Mouse (Mus musculus): ENCODE measurements at regions not wholly inside any gene's neighbourhood (a gene's known extent, or its start where the extent isn't known, plus 50 kb on each side); places are given as distances from the start of the nearest gene placed in this dataset.

GRCm38 (mm10) chr9:61476351-61476750, 104.2 kb downstream of the Tle3 start:
- no peaks in the 10 kb centered on the region for H3K27me3 ChIP-seq (ENCODE audit: control insufficient read depth, insufficient read depth, low read length, poor library complexity, severe bottlenecking)
- no peaks in the 10 kb centered on the region for H3K36me3 ChIP-seq (ENCODE audit: control insufficient read depth, insufficient read depth, low read length, poor library complexity, severe bottlenecking)
- H3K27ac ChIP-seq (ENCODE audit: insufficient read depth, low read length): no peak overlapping the region
- TF ChIP-seq CTCF (IDR thresholded peaks at IDR 0.05; ENCODE audit: low read depth, low read length): no peak
- no peak for TF ChIP-seq POLR2A (IDR thresholded peaks at IDR 0.05; ENCODE audit: insufficient read depth, low read length)
- no peak for TF ChIP-seq EP300 (IDR thresholded peaks at IDR 0.05; ENCODE audit: insufficient read depth, low read depth, low read length)
- no peak overlapping the region for H3K4me3 ChIP-seq (ENCODE audit: low read depth, low read length)
- peaks cover 9% of the 10 kb centered on the region for H3K4me1 ChIP-seq (ENCODE audit: control insufficient read depth, insufficient read depth, low read length)
- H3K9me3 ChIP-seq (replicated peaks; ENCODE audit: control insufficient read depth, insufficient read depth, low read length, poor library complexity, severe bottlenecking): no peaks in the 10 kb centered on the region
- no peak overlapping the region for H3K9ac ChIP-seq (ENCODE audit: low read depth, poor library complexity, severe bottlenecking)

GRCm38 (mm10) chr9:61470815-61471505, 98.8 kb downstream of the Tle3 start:
- Histone ChIP-seq H3K4me3 (ENCODE audit: low read depth, low read length) (no peak overlapping the region), H3K4me1 (ENCODE audit: control insufficient read depth, insufficient read depth, low read length) (peaks cover 13% of the 10 kb centered on the region), H3K9me3 (replicated peaks; ENCODE audit: control insufficient read depth, insufficient read depth, low read length, poor library complexity, severe bottlenecking) (no peaks in the 10 kb centered on the region), H3K27ac (ENCODE audit: insufficient read depth, low read length) (peak overlapping the region; percentile 83), H3K36me3 (ENCODE audit: control insufficient read depth, insufficient read depth, low read length, poor library complexity, severe bottlenecking) (no peaks in the 10 kb centered on the region), H3K27me3 (ENCODE audit: control insufficient read depth, insufficient read depth, low read length, poor library complexity, severe bottlenecking) (no peaks in the 10 kb centered on the region), H3K9ac (ENCODE audit: low read depth, poor library complexity, severe bottlenecking) (no peak overlapping the region)
- peak; percentile 87 for TF ChIP-seq EP300 (IDR thresholded peaks at IDR 0.05; ENCODE audit: insufficient read depth, low read depth, low read length)
- no peak for TF ChIP-seq POLR2A (IDR thresholded peaks at IDR 0.05; ENCODE audit: insufficient read depth, low read length)
- no peak for TF ChIP-seq CTCF (IDR thresholded peaks at IDR 0.05; ENCODE audit: low read depth, low read length)

GRCm38 (mm10) chr9:61468897-61469509, 96.8 kb downstream of the Tle3 start:
- H3K27me3 ChIP-seq (ENCODE audit: control insufficient read depth, insufficient read depth, low read length, poor library complexity, severe bottlenecking): no peaks in the 10 kb centered on the region
- TF ChIP-seq CTCF (IDR thresholded peaks at IDR 0.05; ENCODE audit: low read depth, low read length) (no peak), EP300 (IDR thresholded peaks at IDR 0.05; ENCODE audit: insufficient read depth, low read depth, low read length) (no peak), POLR2A (IDR thresholded peaks at IDR 0.05; ENCODE audit: insufficient read depth, low read length) (no peak)
- no peaks in the 10 kb centered on the region for H3K36me3 ChIP-seq (ENCODE audit: control insufficient read depth, insufficient read depth, low read length, poor library complexity, severe bottlenecking)
- no peak overlapping the region for H3K9ac ChIP-seq (ENCODE audit: low read depth, poor library complexity, severe bottlenecking)
- peaks cover 12% of the 10 kb centered on the region for H3K4me1 ChIP-seq (ENCODE audit: control insufficient read depth, insufficient read depth, low read length)
- H3K9me3 ChIP-seq (replicated peaks; ENCODE audit: control insufficient read depth, insufficient read depth, low read length, poor library complexity, severe bottlenecking): peaks cover 6% of the 10 kb centered on the region; the same call in 1 of the 2 replicates
- H3K4me3 ChIP-seq (ENCODE audit: low read depth, low read length): no peak overlapping the region
- H3K27ac ChIP-seq (ENCODE audit: insufficient read depth, low read length): no peak overlapping the region

DNA sequence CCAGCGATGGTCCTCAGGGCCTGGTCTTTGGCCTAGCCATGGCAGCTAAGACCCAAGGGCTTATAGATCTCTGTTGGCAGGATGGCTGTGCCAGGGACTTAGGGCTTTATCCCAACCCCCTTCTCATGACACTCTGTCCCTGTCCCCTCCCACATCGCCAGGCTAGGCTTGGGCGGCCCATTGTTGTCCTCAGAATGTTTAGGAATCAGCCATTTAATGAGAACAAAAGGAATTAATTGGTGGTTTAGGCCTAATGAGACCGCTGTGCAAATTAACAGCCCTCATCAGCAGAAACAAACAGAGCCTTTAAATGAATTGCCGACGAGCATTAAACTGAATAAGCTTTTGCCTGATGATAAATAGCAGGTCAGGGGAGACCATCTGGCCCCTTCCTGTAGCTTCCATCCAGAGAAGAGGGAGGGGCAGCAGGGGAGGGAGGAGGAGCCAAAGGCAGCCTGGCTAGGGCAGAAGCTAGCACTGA, 96.2 kb downstream of the Tle3 start:
- no peak overlapping the region for H3K9ac ChIP-seq (ENCODE audit: low read depth, poor library complexity, severe bottlenecking)
- H3K36me3 ChIP-seq (ENCODE audit: control insufficient read depth, insufficient read depth, low read length, poor library complexity, severe bottlenecking): no peaks in the 10 kb centered on the region
- H3K27me3 ChIP-seq (ENCODE audit: control insufficient read depth, insufficient read depth, low read length, poor library complexity, severe bottlenecking): no peaks in the 10 kb centered on the region
- peaks cover 6% of the 10 kb centered on the region; the same call in 1 of the 2 replicates for H3K9me3 ChIP-seq (replicated peaks; ENCODE audit: control insufficient read depth, insufficient read depth, low read length, poor library complexity, severe bottlenecking)
- TF ChIP-seq CTCF (IDR thresholded peaks at IDR 0.05; ENCODE audit: low read depth, low read length) (no peak), EP300 (IDR thresholded peaks at IDR 0.05; ENCODE audit: insufficient read depth, low read depth, low read length) (0 out of 2 replicates have a peak, but pooled peaks have one; percentile 40)
- H3K4me3 ChIP-seq (ENCODE audit: low read depth, low read length): no peak overlapping the region
- no peak overlapping the region for H3K27ac ChIP-seq (ENCODE audit: insufficient read depth, low read length)
- H3K4me1 ChIP-seq (ENCODE audit: control insufficient read depth, insufficient read depth, low read length): peaks cover 12% of the 10 kb centered on the region
